Mouse (Mus musculus): ENCODE data around the gene 2010111I01Rik.

DNA sequence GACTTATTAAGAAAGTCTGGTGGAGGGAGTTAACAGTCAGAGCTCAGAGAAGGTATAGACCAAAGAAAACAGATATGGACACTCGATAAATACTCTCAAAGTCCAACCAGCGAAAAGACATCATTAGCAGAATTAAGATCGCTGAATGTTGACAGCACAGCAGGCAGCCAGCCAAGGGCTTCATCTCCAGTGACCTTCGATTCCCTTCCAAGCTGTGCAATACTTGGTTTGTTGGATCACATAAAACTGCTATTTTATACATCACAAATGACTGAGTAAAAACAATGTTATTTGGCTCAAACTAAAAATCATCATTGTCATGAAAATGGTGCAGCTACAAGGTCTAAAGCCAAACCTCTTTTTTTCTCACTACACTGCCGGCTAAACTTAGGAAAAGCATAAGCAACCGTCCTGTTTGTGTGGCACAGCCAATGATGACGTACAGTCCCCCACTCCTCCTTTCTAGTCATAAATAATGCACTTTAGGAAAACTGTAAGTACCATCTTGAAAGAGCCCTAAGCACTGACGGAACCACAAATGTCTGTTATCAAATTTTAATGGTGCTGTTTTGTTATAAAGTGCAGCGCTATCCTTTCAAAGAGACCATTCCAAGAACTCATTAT, 34.8 kb upstream of the 2010111I01Rik start:
- no peak for TF ChIP-seq POLR2A (IDR thresholded peaks at IDR 0.05; ENCODE audit: extremely low read depth, insufficient read depth, low read length)
- no peak for TF ChIP-seq CTCF (IDR thresholded peaks at IDR 0.05; ENCODE audit: low read depth, low read length)
